Mouse (Mus musculus) heart, embryonic 10.5 days (tissue): Measurements from ENCODE around the gene Myo10. TPM values are rescaled to one million over a fixed set of nuclear protein-coding genes. Genes with fewer than 3 reads are reported as not detected.

Source experiments
- DNase-seq: peaks from one replicate; pipeline ENCODE4 v3.0.0-alpha.2; 2017; ENCODE audit warnings: low spot score
- H3K27ac ChIP-seq: fragments of 300-500 bp; sonication (generic); 2 replicates; pipeline ENCODE4 v1.5.1; 2016; ENCODE audit warnings: mild to moderate bottlenecking
- H3K27me3 ChIP-seq: fragments of 300-500 bp; sonication (generic); 2 replicates; pipeline ENCODE4 v1.6.1; 2016; ENCODE audit warnings: mild to moderate bottlenecking; ENCODE audit not compliant: poor library complexity, insufficient read depth, severe bottlenecking
- H3K36me3 ChIP-seq: fragments of 300-500 bp; sonication (generic); 2 replicates; pipeline ENCODE4 v1.6.1; 2016; ENCODE audit warnings: mild to moderate bottlenecking, moderate library complexity
- H3K4me1 ChIP-seq: fragments of 300-500 bp; sonication (generic); 2 replicates; pipeline ENCODE4 v1.6.1; 2016; ENCODE audit warnings: mild to moderate bottlenecking
- H3K4me3 ChIP-seq: fragments of 300-500 bp; sonication (generic); 2 replicates; pipeline ENCODE4 v1.5.1; 2016; ENCODE audit warnings: mild to moderate bottlenecking, moderate library complexity
- H3K9me3 ChIP-seq: fragments of 300-500 bp; sonication (generic); 2 replicates; pipeline ENCODE4 v1.6.1; 2016; ENCODE audit warnings: mild to moderate bottlenecking, moderate library complexity
- WGBS: fragments of 180-500 bp; shearing (Covaris S2); methylation state at CpG from one replicate; pipeline ENCODE4 v1.1.7; 2016; 5-methylcytosine and 5-hydroxymethylcytosine counted together
- polyA plus RNA-seq: library from polyadenylated mRNA; unstranded; fragments of >200 nt; fragmentation: Nextera tagmentation; extraction: Ambion mirVana; gene quantifications from 2 replicates; pipeline ENCODE4 v1.2.1, GENCODE M21; 2016

Myo10 gene
- polyA plus RNA-seq: 14.4 and 21.0 TPM in 2 replicates

DNA sequence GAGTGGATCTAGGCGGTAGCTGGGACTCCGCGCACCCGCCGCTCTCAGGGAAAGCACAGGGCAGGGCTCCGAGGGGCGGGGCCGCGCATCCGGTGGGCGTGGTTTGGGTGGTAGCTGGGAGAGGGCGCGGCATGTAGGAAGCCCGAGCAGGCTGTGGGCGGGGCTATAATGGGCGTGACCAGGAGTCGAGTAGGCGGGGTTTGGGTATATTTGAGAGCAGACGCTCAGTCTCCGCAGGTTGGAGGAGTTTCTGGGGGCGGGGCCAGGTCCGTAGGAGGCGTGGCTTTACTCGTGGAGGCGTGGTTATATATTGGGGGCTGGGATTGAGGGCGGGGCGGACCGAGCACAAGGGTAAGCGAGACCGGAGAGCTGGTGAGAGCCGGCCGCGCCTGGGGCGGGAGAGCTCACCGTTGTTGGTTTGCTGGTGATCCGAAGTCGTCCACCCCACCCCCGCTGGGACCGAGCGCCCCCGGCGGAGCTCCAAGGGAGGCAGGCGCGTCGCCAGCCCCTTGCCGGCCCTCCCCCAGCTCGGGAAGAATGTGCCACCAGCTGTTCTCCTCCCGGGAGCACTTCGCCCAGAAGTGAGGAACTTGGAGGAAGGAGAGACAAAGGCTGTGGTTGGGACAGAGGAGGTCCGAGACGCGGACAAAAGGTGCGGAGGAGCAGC, at the start of gene Myo10:
Gene Myo10, plus strand, starts transcription at position 326 of the 667 bp plus-strand sequence.
- peak within 1 kb of the TSS; percentile 93 for H3K27ac ChIP-seq
- H3K9me3 ChIP-seq: no peaks in the 10 kb centered on the region
- peak; percentile 100 for DNase-seq
- H3K36me3 ChIP-seq: no peaks in the 10 kb centered on the region
- H3K4me1 ChIP-seq: peaks cover 20% of the 10 kb centered on the region
- under 1% methylated on average over 53 of the region's 53 CpGs for WGBS
- peak within 1 kb of the TSS; percentile 93 for H3K4me3 ChIP-seq
- H3K27me3 ChIP-seq: peaks cover 12% of the 10 kb centered on the region; the same call in 1 of the 2 replicates

DNA sequence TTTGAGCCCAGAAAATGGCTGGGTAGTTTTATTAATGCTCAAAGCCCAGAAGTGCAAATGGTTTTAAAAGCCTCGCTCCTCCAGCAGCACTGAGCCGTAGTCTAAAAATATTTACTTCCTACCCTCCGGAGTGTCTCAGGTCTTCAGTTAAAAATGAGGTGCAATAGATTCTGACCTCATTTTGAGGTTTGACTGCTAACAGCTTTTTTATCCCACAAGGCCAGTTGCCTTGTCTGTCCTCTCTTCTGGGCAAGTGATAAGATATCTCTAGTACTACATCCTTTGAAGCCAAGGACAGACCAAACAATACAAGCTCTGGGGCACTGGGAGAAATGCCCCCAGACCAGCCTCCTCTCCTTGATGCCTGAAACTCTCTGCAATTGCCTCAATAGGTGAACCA, 49.2 kb upstream of the Myo10 start:
- peaks cover 15% of the 10 kb centered on the region for H3K4me1 ChIP-seq
- no peak for DNase-seq
- no peaks in the 10 kb centered on the region for H3K36me3 ChIP-seq
- H3K27ac ChIP-seq: no peak overlapping the region
- peaks cover 19% of the 10 kb centered on the region for H3K27me3 ChIP-seq
- H3K9me3 ChIP-seq: no peaks in the 10 kb centered on the region
- no peak overlapping the region for H3K4me3 ChIP-seq
- 18% methylated on average over 3 of the region's 3 CpGs for WGBS

DNA sequence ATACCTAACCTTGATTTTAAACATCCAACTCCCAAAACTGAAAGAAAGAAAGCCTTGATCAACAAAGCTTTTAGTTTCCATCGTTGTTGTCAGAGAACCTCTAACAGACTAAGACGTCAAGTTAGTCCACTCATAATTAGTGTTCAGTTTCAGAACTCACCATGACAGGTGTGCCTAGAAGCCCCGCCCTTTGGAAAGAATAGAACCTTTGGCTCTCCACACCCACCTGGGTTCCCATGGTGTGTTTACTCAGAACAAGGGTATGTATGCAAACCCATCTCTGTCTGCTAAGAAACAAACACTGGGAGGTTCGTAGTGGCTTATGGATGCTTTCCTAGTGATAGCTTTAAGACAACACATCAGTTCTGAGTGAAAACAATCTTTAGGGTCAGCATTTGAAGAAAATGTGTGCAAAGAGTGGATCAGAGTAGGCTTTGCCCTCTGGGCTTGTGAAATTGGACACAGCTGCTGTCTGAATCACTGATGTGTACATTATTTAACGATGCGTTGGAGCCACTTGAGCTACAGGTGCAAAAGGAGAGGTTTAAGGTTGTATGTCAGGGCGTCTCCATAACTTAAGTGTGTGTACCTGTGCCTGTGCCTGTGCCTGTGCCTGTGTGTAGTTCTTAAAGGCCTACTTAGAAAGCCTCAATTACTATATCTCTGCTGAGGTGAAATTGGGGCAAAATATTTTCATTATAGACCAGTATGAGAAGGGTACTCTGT, 48.3 kb upstream of the Myo10 start:
- Histone ChIP-seq H3K36me3 (no peaks in the 10 kb centered on the region), H3K4me1 (peaks cover 15% of the 10 kb centered on the region), H3K9me3 (no peaks in the 10 kb centered on the region), H3K4me3 (no peak overlapping the region), H3K27me3 (peaks cover 16% of the 10 kb centered on the region), H3K27ac (no peak overlapping the region)
- 84% methylated on average over 7 of the region's 7 CpGs for WGBS
- no peak for DNase-seq

DNA sequence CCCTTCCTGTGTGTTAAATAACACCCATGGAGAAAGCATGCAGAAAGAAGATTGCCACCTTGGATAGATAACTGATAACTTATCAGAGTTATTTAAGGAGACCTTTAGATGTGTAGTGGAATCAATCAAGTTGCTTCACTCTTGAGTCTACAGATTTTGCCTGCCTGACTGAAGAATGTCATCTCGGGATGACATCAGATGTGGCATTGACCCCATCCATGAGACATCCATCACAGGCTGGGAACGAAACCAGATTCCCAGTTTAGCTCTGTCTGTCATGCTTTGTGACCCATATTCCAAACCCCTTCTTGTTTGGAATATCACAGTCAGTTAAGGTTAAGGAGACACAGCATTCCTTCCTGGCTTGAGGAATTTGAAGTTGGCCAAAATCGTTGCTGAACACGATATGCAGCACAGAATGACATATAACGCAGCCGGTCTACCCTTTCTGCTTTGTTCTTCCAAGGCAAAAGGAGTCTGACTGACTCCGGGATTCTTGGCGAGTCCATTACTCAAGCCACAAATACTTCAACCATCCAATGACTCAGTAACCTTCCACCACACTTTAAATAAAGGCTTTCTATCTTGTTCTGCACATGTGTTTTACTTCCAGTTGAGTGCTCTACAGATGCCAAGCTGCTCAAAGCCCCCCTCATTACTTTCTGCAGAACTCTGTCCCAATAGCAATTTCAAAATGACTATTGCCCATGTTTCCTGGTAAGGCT, 44.8 kb upstream of the Myo10 start:
- Histone ChIP-seq H3K36me3 (no peaks in the 10 kb centered on the region), H3K4me1 (peaks cover 21% of the 10 kb centered on the region), H3K27ac (no peak overlapping the region), H3K4me3 (no peak overlapping the region), H3K27me3 (no peaks in the 10 kb centered on the region), H3K9me3 (no peaks in the 10 kb centered on the region)
- 67% methylated on average over 8 of the region's 8 CpGs for WGBS
- DNase-seq: no peak

DNA sequence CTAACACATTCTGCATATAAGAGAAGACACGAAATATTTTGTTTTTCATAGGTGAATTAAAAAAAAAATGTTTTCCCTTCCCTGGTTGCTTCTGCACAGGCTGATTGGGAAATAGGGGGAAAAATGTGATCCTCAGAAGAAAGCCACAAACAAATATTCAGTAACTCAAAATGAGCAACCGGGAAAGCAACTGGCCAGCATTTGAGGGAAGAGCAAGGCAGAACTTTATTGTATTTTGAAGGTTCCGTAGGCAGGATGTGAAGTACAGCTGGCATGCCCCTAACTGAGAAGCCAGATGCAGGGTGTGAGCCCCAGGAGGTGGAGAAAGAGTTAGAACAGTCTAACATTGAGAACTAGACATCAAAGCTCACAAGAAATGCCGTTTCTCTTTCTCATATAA, 44.0 kb upstream of the Myo10 start:
- no peak overlapping the region for H3K4me3 ChIP-seq
- no peak for DNase-seq
- H3K27ac ChIP-seq: no peak overlapping the region
- peaks cover 13% of the 10 kb centered on the region; the same call in 1 of the 2 replicates for H3K4me1 ChIP-seq
- H3K9me3 ChIP-seq: no peaks in the 10 kb centered on the region
- 83% methylated on average over 4 of the region's 4 CpGs for WGBS
- no peaks in the 10 kb centered on the region for H3K36me3 ChIP-seq
- H3K27me3 ChIP-seq: no peaks in the 10 kb centered on the region

DNA sequence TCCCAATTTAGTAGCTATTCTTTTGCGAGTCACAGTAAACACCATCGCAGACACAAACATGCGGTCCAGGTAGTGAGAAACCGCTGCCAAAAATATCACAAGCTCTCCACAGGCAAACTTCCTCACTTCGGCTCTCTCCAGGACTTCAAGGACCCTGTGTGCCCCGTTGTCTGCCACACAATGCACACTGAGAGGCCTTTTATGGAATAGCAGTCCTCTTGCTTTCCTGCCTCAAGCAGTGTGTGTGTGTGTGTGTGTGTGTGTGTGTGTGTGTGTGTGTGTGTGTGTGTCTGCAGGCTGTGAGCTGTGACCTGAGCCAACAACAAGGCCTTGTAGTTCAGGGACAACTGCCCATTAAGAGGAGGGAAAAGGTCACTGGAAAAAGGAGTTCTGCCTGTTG, 41.6 kb upstream of the Myo10 start:
- Histone ChIP-seq H3K4me1 (peaks cover 20% of the 10 kb centered on the region), H3K27ac (peak overlapping the region; percentile 50; the same call in 1 of the 2 replicates), H3K4me3 (no peak overlapping the region), H3K27me3 (no peaks in the 10 kb centered on the region), H3K36me3 (no peaks in the 10 kb centered on the region), H3K9me3 (no peaks in the 10 kb centered on the region)
- WGBS: 37% methylated on average over 6 of the region's 6 CpGs
- DNase-seq: no peak

DNA sequence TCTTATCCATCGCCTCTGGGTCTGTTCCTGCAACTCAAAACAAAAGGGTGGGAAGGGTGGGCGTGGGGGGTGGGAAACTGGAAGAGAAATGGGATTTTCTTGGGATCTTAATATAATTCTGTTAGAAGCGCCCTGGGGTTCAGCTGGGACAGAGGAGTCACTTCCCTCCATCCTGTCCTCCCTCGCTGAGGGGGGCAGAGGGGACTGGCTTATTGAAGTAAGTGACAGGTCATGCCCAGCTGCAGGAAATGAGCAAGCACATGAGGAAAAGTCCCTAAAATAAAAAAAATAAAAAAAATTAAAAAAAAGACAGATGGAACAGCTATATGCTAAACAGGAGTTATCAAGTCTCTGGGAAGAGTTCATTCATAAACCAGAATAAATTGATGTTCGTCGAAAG, 40.3 kb upstream of the Myo10 start:
- Histone ChIP-seq H3K27me3 (no peaks in the 10 kb centered on the region), H3K27ac (no peak overlapping the region), H3K36me3 (no peaks in the 10 kb centered on the region), H3K9me3 (no peaks in the 10 kb centered on the region), H3K4me1 (peaks cover 33% of the 10 kb centered on the region), H3K4me3 (no peak overlapping the region)
- DNase-seq: no peak
- WGBS: 59% methylated on average over 6 of the region's 6 CpGs

DNA sequence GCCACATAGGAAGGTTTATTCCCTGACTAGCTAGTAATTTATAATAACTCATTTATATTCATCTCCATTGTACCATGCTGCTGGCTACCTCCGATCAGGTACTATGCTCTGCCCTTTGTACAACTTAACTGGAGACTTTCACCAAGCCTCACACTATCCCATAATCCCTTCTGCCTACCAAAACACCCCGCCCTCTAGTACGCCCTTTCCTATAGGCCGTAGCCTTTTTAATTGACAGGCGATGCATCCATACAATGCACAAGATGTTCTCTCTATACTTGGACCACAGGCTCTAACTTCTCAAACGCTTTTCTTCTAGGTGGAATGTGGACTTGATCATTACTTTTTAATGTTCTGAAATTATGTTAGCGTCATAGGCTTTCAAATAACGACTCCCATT, 39.0 kb upstream of the Myo10 start:
- H3K4me3 ChIP-seq: no peak overlapping the region
- 90% methylated on average over 8 of the region's 8 CpGs for WGBS

DNA sequence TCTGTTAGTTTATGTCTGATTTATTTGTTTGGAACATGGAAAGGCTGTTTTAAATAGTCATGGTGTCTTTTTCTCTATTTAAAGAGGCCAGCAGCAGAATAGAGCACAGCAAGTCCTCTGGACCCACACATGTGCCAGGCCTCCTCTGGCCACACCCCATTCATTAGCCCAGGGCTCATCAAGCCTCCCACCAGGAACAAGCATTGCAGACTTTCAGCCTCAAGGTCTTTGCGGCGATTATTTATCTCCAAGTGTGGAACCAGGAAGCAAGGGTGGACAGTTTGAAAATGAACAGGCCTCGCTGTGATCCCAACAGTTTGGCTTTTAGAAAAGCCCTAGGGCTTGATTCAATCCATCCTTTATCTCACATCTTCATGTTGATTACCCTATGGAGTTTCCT, 35.5 kb upstream of the Myo10 start:
- DNase-seq: no peak
- H3K9me3 ChIP-seq: no peaks in the 10 kb centered on the region
- no peaks in the 10 kb centered on the region for H3K36me3 ChIP-seq
- H3K4me1 ChIP-seq: peaks cover 38% of the 10 kb centered on the region
- no peak overlapping the region for H3K4me3 ChIP-seq
- WGBS: 28% methylated on average over 3 of the region's 3 CpGs
- peaks cover 4% of the 10 kb centered on the region; the same call in 1 of the 2 replicates for H3K27me3 ChIP-seq
- no peak overlapping the region for H3K27ac ChIP-seq

More for the DNA sequence above, 39.0 kb upstream of the Myo10 start:
- Histone ChIP-seq H3K9me3 (no peaks in the 10 kb centered on the region), H3K4me1 (peaks cover 45% of the 10 kb centered on the region), H3K36me3 (no peaks in the 10 kb centered on the region), H3K27me3 (no peaks in the 10 kb centered on the region), H3K27ac (no peak overlapping the region)
- DNase-seq: no peak

DNA sequence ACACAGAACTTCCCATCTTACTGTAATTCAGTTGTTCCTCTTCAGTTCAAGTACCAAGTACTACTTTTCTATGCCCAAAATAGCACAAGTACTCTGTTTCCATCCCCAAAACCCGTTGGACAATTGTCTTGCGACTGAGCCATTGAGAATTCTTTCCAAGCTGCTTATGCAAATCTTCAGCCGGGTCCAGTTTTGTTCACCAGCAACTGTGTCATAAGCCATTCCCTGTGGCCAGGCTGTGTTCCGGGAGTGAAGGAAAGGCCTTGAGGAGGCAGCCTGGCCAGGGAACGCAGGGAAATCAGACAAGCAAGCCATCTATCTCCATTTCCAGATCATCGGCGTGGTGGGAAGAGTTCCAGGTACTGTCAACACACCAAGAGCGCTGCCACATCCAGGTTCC, 34.4 kb upstream of the Myo10 start:
- H3K36me3 ChIP-seq: no peaks in the 10 kb centered on the region
- H3K9me3 ChIP-seq: no peaks in the 10 kb centered on the region
- 0 out of 2 replicates have a peak overlapping the region, but pooled peaks have one; percentile 2 for H3K27ac ChIP-seq
- WGBS: 47% methylated on average over 8 of the region's 8 CpGs
- H3K4me1 ChIP-seq: peaks cover 36% of the 10 kb centered on the region
- peaks cover 4% of the 10 kb centered on the region; the same call in 1 of the 2 replicates for H3K27me3 ChIP-seq
- DNase-seq: no peak
- H3K4me3 ChIP-seq: no peak overlapping the region

DNA sequence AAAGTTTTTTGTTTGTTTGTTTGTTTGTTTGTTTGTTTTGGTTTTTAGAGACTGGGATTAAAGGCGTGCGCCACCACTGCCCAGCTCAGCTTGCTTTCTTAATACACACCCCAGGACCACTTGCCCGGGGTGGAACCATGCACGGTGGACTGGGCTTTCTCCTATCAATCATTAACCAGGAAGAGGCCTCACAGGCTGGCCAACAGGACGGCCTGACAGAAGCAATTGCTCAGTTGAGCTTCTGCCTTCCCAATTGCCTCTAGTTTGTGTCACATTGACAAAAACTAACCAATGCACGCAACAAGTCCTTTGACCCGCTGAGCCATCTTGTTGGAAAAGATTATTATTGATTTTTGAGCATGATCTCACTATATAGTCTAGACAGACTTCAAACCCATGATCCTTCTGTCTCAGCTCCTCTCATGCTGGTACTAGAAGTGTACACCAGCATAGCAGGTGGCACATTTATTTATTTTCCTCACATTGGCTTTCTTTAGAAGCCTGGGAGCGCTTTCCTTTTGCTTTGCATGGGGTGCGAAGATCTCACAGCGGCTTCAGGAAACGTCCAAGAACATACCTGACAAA, 32.9 kb upstream of the Myo10 start:
- peaks cover 4% of the 10 kb centered on the region; the same call in 1 of the 2 replicates for H3K27me3 ChIP-seq
- 87% methylated on average over 11 of the region's 11 CpGs for WGBS
- peaks cover 36% of the 10 kb centered on the region for H3K4me1 ChIP-seq

DNA sequence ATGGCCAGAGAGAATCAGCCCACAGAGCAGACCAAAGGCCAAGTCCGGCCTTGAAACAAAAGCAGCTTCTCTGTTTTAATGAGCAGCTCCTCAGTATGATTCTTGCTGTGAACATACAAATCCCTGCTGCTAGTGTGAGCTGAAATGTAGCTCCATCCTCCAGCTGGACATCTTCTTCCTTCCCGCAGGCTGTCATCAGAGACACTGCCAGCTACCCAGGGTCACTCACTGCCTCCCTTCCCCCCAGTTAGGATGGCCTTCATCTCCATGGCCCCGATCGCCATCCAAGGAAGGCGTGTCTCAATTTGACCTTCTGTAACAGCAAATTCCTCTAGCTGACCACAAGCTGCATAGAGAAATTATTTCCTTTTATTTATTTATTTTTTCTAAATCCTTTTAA, 32.4 kb upstream of the Myo10 start:
- Histone ChIP-seq H3K4me1 (peaks cover 36% of the 10 kb centered on the region), H3K4me3 (no peak overlapping the region), H3K9me3 (no peaks in the 10 kb centered on the region), H3K36me3 (no peaks in the 10 kb centered on the region), H3K27me3 (peaks cover 4% of the 10 kb centered on the region; the same call in 1 of the 2 replicates), H3K27ac (no peak overlapping the region)
- no peak for DNase-seq
- 81% methylated on average over 5 of the region's 5 CpGs for WGBS

More for the DNA sequence above, 32.9 kb upstream of the Myo10 start:
- H3K9me3 ChIP-seq: no peaks in the 10 kb centered on the region
- H3K27ac ChIP-seq: no peak overlapping the region
- no peak overlapping the region for H3K4me3 ChIP-seq
- no peaks in the 10 kb centered on the region for H3K36me3 ChIP-seq
- DNase-seq: no peak
